Mouse (Mus musculus) liver, embryonic 13.5 days (tissue): ENCODE results near the gene Mccc1. TPM values are rescaled to one million over a fixed set of nuclear protein-coding genes. Genes with fewer than 3 reads are reported as not detected.

Experiments used
- ATAC-seq: fragments of 200-750 bp; cut with Nextera tagmentation; 2 replicates; pipeline ENCODE4 v1.8.0; 2017; ENCODE audit warnings: low read depth, mild to moderate bottlenecking, moderate number of reproducible peaks, moderate library complexity
- DNase-seq: peaks from one replicate; pipeline ENCODE4 v3.0.0; 2022
- H3K27ac ChIP-seq: fragments of 300-500 bp; sonication (generic); 2 replicates; pipeline ENCODE4 v1.5.1; 2015; ENCODE audit warnings: moderate library complexity, mild to moderate bottlenecking, inconsistent platforms
- H3K27me3 ChIP-seq: fragments of 300-500 bp; sonication (generic); 2 replicates; pipeline ENCODE4 v1.6.1; 2015; ENCODE audit warnings: mild to moderate bottlenecking, inconsistent platforms
- H3K36me3 ChIP-seq: fragments of 300-500 bp; sonication (generic); 2 replicates; pipeline ENCODE4 v1.6.1; 2015; ENCODE audit warnings: mild to moderate bottlenecking, inconsistent platforms
- H3K4me1 ChIP-seq: fragments of 300-500 bp; sonication (generic); replicated peaks from 2 replicates; pipeline ENCODE4 v1.6.1; 2015; ENCODE audit warnings: inconsistent platforms
- H3K4me2 ChIP-seq: fragments of 300-500 bp; sonication (generic); 2 replicates; pipeline ENCODE4 v1.6.1; 2015; ENCODE audit warnings: inconsistent platforms, mild to moderate bottlenecking, moderate library complexity
- H3K4me3 ChIP-seq: fragments of 300-500 bp; sonication (generic); replicated peaks from 2 replicates; pipeline ENCODE4 v1.5.1; 2015; ENCODE audit warnings: mild to moderate bottlenecking, inconsistent platforms
- H3K9ac ChIP-seq: fragments of 300-500 bp; sonication (generic); 2 replicates; pipeline ENCODE4 v1.6.1; 2015; ENCODE audit warnings: mild to moderate bottlenecking, inconsistent platforms
- H3K9me3 ChIP-seq: fragments of 300-500 bp; sonication (generic); replicated peaks from 2 replicates; pipeline ENCODE4 v1.6.1; 2016; ENCODE audit warnings: inconsistent platforms
- WGBS: fragments of 180-500 bp; shearing (Covaris S2); methylation state at CpG from one replicate; pipeline ENCODE4 v1.1.7; 2015; ENCODE audit not compliant: insufficient replicate concordance; 5-methylcytosine and 5-hydroxymethylcytosine counted together
- polyA plus RNA-seq: library from polyadenylated mRNA; unstranded; fragments of >200 nt; fragmentation: Nextera tagmentation; extraction: Ambion mirVana; gene quantifications from 2 replicates; pipeline ENCODE4 v1.2.1, GENCODE M21; 2015

Gene Mccc1
- polyA plus RNA-seq, 1 experiment from 2014 or later, result 13.9 TPM

- 75% methylated on average over 5 of the region's 5 CpGs for WGBS
- Histone ChIP-seq H3K4me3 (no peak overlapping the region), H3K36me3 (peaks cover under 1% of the 10 kb centered on the region; the same call in 1 of the 2 replicates), H3K9me3 (no peaks in the 10 kb centered on the region), H3K4me2 (no peak overlapping the region), H3K9ac (no peak overlapping the region), H3K27ac (no peak overlapping the region), H3K27me3 (no peaks in the 10 kb centered on the region), H3K4me1 (peaks cover 10% of the 10 kb centered on the region)
- no peak for ATAC-seq
- no peak for DNase-seq
Observed at GRCm38 (mm10) chr3:35963921-35964320, 36.6 kb downstream of the Mccc1 start.

DNA sequence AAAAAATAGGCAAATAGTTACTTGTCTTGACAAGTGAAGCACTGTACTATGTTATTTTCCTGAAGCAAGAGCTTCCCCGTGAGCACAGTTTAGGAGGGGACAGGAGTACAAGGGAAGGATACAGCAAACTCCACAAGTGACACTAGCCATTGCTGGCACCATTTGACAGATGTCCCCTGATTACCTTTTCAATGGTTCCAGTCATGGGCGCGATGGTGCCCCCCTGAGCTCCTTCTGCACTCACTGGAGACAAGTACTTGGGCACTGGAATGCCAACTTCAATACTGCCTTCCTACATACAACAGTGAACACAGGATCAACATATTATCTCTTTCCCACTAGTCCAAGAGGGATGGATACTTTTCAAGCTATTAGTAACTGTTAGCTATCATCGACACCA, 37.1 kb downstream of the Mccc1 start:
- peaks cover 3% of the 10 kb centered on the region for H3K36me3 ChIP-seq
- H3K9ac ChIP-seq, result no peak overlapping the region
- no peak overlapping the region for H3K4me3 ChIP-seq
- no peak overlapping the region for H3K4me2 ChIP-seq
- H3K9me3 ChIP-seq, result no peaks in the 10 kb centered on the region
- WGBS, result 81% methylated on average over 4 of the region's 4 CpGs
- H3K27ac ChIP-seq, result no peak overlapping the region
- DNase-seq, result no peak
- H3K4me1 ChIP-seq, result peaks cover 10% of the 10 kb centered on the region
- ATAC-seq, result no peak
- H3K27me3 ChIP-seq, result no peaks in the 10 kb centered on the region

- H3K36me3 ChIP-seq, result peaks cover 3% of the 10 kb centered on the region
- ATAC-seq (no peak), DNase-seq (no peak)
- no peak overlapping the region for H3K4me2 ChIP-seq
- 69% methylated on average over 5 of the region's 5 CpGs for WGBS
- H3K27me3 ChIP-seq, result no peaks in the 10 kb centered on the region
- peaks cover 10% of the 10 kb centered on the region for H3K4me1 ChIP-seq
- H3K4me3 ChIP-seq, result no peak overlapping the region
- H3K9me3 ChIP-seq, result no peaks in the 10 kb centered on the region
- H3K9ac ChIP-seq, result no peak overlapping the region
- H3K27ac ChIP-seq, result no peak overlapping the region
Observed at GRCm38 (mm10) chr3:35962967-35963366, 37.5 kb downstream of the Mccc1 start.

DNA sequence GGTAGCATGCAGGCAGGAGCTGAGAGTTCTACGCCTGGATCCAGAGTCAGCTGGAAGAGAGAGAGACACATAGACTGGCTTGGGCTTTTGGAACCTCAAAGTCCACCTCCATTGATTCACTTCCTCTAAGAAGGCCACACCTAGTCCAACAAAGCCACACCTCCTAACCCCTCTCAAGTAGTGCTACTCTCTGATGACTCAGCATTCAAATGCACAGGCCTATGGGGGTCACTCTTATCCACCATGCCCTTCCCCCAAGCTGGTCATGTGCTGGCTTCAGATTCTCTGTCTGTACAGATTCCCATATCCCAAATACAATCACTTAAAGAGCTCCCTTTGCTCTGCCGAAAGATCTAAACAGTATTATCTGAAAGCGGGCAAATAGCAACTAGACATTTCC, 43.2 kb downstream of the Mccc1 start:
- DNase-seq (no peak), ATAC-seq (no peak)
- WGBS, result 86% methylated on average over 3 of the region's 3 CpGs
- Histone ChIP-seq H3K9ac (no peak overlapping the region), H3K27ac (no peak overlapping the region), H3K27me3 (no peaks in the 10 kb centered on the region), H3K4me3 (no peak overlapping the region), H3K36me3 (peaks cover 3% of the 10 kb centered on the region; the same call in 1 of the 2 replicates), H3K4me2 (no peak overlapping the region), H3K9me3 (no peaks in the 10 kb centered on the region), H3K4me1 (no peaks in the 10 kb centered on the region)

DNA sequence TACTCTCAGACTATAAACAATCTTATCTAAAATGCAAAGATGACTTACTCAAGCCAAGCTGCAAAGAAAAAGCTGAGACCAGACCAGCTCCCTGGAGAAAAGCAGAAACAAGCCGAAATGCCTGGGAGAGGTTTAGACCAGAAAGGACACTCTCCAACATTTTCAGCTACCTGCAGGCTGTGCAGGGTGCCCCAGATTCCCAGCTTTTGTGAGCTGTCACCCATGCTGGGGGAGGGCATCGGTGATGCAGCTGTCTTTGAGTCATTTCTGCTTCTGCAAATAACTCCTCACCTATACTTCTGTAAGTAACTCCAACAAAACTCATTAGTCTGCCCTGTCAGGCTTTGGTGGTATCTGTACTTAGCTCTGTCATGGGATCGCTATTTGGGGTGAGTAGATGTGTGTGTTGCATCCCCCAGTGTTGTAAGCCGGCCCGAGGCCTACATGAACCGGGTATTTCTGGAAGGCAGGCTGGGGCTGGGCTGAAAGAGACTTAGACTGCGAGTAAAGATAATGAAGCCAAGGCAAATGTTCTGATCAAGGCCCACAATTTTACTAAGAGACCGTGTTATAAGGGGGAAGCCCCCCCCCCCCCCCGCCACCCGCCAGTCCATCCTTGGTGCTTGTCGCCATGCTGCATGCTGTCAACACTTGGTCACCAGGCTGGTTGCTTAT, 45.4 kb downstream of the Mccc1 start:
- WGBS, result 86% methylated on average over 11 of the region's 11 CpGs
- Histone ChIP-seq H3K9me3 (no peaks in the 10 kb centered on the region), H3K9ac (no peak overlapping the region), H3K4me2 (no peak overlapping the region), H3K4me1 (no peaks in the 10 kb centered on the region), H3K27ac (no peak overlapping the region), H3K27me3 (no peaks in the 10 kb centered on the region), H3K36me3 (peaks cover 3% of the 10 kb centered on the region; the same call in 1 of the 2 replicates), H3K4me3 (no peak overlapping the region)
- no peak for DNase-seq
- ATAC-seq, result no peak

DNA sequence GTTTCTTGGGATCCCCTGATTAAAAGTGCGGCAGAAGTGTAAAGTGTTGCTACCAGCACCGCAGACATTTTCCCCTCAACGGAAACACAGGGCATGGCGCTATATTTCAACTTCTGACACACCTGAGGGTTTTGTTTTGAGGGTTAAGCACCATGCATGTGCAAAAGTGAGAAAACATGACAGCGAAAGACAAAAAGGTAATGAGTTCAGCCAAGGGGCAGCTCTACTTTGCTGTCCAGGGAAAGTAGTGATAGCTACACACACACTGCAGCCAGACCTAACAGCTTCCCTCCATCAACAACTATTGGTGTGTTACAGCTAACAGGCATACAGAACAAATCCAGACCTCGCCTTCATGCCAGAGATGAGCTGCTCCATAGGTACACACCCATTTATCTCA, 46.7 kb downstream of the Mccc1 start:
- Histone ChIP-seq H3K4me3 (no peak overlapping the region), H3K36me3 (peaks cover 2% of the 10 kb centered on the region; the same call in 1 of the 2 replicates)
- DNase-seq, result no peak

GRCm38 (mm10) chr3:35953184-35953583, 47.3 kb downstream of the Mccc1 start:
- Histone ChIP-seq H3K4me3 (no peak overlapping the region), H3K4me2 (no peak overlapping the region), H3K9ac (no peak overlapping the region), H3K36me3 (no peaks in the 10 kb centered on the region), H3K27me3 (no peaks in the 10 kb centered on the region), H3K9me3 (no peaks in the 10 kb centered on the region), H3K4me1 (no peaks in the 10 kb centered on the region), H3K27ac (no peak overlapping the region)
- DNase-seq (no peak), ATAC-seq (no peak)
- WGBS, result 42% methylated on average over 1 of the region's 1 CpGs

More for the DNA sequence above, 46.7 kb downstream of the Mccc1 start:
- no peaks in the 10 kb centered on the region for H3K4me1 ChIP-seq
- H3K9me3 ChIP-seq, result no peaks in the 10 kb centered on the region
- no peak overlapping the region for H3K27ac ChIP-seq
- no peaks in the 10 kb centered on the region for H3K27me3 ChIP-seq
- 78% methylated on average over 6 of the region's 6 CpGs for WGBS
- H3K9ac ChIP-seq, result no peak overlapping the region
- H3K4me2 ChIP-seq, result no peak overlapping the region
- no peak for ATAC-seq

- ATAC-seq (no peak), DNase-seq (no peak)
- H3K27ac ChIP-seq, result no peak overlapping the region
- H3K36me3 ChIP-seq, result no peaks in the 10 kb centered on the region
- no peaks in the 10 kb centered on the region for H3K27me3 ChIP-seq
- WGBS, result 64% methylated on average over 7 of the region's 7 CpGs
- H3K4me3 ChIP-seq, result no peak overlapping the region
- H3K9me3 ChIP-seq, result no peaks in the 10 kb centered on the region
- no peaks in the 10 kb centered on the region for H3K4me1 ChIP-seq
- no peak overlapping the region for H3K4me2 ChIP-seq
- H3K9ac ChIP-seq, result no peak overlapping the region
Observed at GRCm38 (mm10) chr3:35948197-35948596, 52.3 kb downstream of the Mccc1 start.

GRCm38 (mm10) chr3:35940520-35941135, 59.9 kb downstream of the Mccc1 start:
- DNase-seq (no peak), ATAC-seq (no peak)
- Histone ChIP-seq H3K9ac (no peak overlapping the region), H3K36me3 (peaks cover 24% of the 10 kb centered on the region), H3K27ac (peak overlapping the region; percentile 10; the same call in 1 of the 2 replicates), H3K9me3 (no peaks in the 10 kb centered on the region), H3K4me3 (no peak overlapping the region), H3K27me3 (no peaks in the 10 kb centered on the region), H3K4me1 (peaks cover 6% of the 10 kb centered on the region; the same call in 1 of the 2 replicates), H3K4me2 (no peak overlapping the region)
- 74% methylated on average over 4 of the region's 4 CpGs for WGBS

DNA sequence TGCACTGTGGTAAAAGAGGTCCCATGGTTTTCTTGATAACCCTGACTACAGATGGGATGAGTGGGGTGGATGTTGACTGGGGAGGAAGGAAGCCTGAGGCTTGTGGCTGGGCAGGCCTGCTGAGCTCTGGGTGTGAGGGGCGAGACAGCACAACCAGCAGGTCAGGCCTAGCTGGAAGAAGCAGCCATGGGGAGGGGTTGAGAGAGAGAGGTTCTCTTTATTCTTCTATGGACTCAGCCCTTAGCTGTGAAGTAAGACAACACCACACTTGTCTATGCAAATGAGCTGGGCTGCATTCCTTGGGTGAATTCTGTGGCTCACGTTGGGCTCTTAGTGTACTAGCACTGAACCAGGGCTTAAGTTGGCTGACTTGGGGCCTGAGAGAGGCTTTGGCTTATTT, 60.4 kb downstream of the Mccc1 start:
- DNase-seq, result no peak
- H3K36me3 ChIP-seq, result peaks cover 24% of the 10 kb centered on the region
- no peak overlapping the region for H3K4me3 ChIP-seq
- no peak overlapping the region for H3K4me2 ChIP-seq
- WGBS, result 23% methylated on average over 2 of the region's 2 CpGs
- no peak overlapping the region for H3K27ac ChIP-seq
- no peak overlapping the region for H3K9ac ChIP-seq
- 0 out of 2 replicates have a peak, but pooled peaks have one; percentile 31 for ATAC-seq
- H3K9me3 ChIP-seq, result no peaks in the 10 kb centered on the region
- H3K4me1 ChIP-seq, result peaks cover 12% of the 10 kb centered on the region
- no peaks in the 10 kb centered on the region for H3K27me3 ChIP-seq

- Histone ChIP-seq H3K36me3 (peaks cover 24% of the 10 kb centered on the region), H3K9ac (no peak within 1 kb of the TSS), H3K27ac (no peak within 1 kb of the TSS), H3K4me1 (peaks cover 30% of the 10 kb centered on the region), H3K4me2 (no peak within 1 kb of the TSS), H3K4me3 (no peak within 1 kb of the TSS), H3K9me3 (no peaks in the 10 kb centered on the region), H3K27me3 (no peaks in the 10 kb centered on the region)
- DNase-seq (no peak), ATAC-seq (no peak)
- 84% methylated on average over 6 of the region's 6 CpGs for WGBS
Observed at GRCm38 (mm10) chr3:35937345-35937744, 63.1 kb downstream of the Mccc1 start, which contains the start of gene Dcun1d1. Gene Dcun1d1 (minus strand): TSS chr3:35937445.

GRCm38 (mm10) chr3:35933405-35933777, 67.1 kb downstream of the Mccc1 start:
- H3K4me1 ChIP-seq, result peaks cover 49% of the 10 kb centered on the region
- ATAC-seq (peak; percentile 35), DNase-seq (peak; percentile 55)
- H3K9me3 ChIP-seq, result no peaks in the 10 kb centered on the region
- H3K27ac ChIP-seq, result peak overlapping the region; percentile 93
- H3K9ac ChIP-seq, result peak overlapping the region; percentile 100
- H3K4me2 ChIP-seq, result peak overlapping the region; percentile 93
- peaks cover 14% of the 10 kb centered on the region for H3K36me3 ChIP-seq
- 1% methylated on average over 14 of the region's 14 CpGs for WGBS
- no peaks in the 10 kb centered on the region for H3K27me3 ChIP-seq
- H3K4me3 ChIP-seq, result peak overlapping the region; percentile 98
